20 mouse cellular contexts compared by ENCODE assay signal in genomic region chr1:90505599-90505998, GRCm38 (mm10).
DNase-seq lines count a peak whose midpoint lies in the region; ATAC-seq and TF ChIP-seq lines count a peak whose summit lies in the region.
"Had no signal": no experiment of that assay in that cellular context is flagged by ENCODE, and none has a peak within 500 bp of the region (broad histone marks: within the 10 kb centered on the region; RNA-seq: fewer than 3 reads in every experiment).

No protein-coding gene starts in this region.

- H3K4me3 ChIP-seq in heart, embryonic 10.5 days: no peak overlapping the region
- no peak overlapping the region for H3K4me3 ChIP-seq in liver, postnatal 0 days (ENCODE audit: low read depth, low read length)
- no peak overlapping the region for H3K4me3 ChIP-seq in CH12.LX (replicated peaks in 1 of 3; ENCODE audit: low read depth in 2 of 3, low read length in 2 of 3, poor library complexity in 1 of 3)
- H3K4me3 ChIP-seq: forebrain, embryonic 13.5 days; intestine, embryonic 15.5 days; layer of hippocampus, adult 2 months; left cerebral cortex, adult 2 months; limb, embryonic 10.5 days had no signal

- peak overlapping the region; percentile 31; the same call in 1 of the 2 replicates for H3K27ac ChIP-seq in heart, embryonic 10.5 days
- no peak overlapping the region for H3K27ac ChIP-seq in liver, postnatal 0 days (ENCODE audit: low read depth)
- H3K27ac ChIP-seq in CH12.LX (ENCODE audit: insufficient read depth, low read depth): no peak overlapping the region
- H3K27ac ChIP-seq: forebrain, embryonic 13.5 days; intestine, embryonic 15.5 days; kidney, postnatal 0 days; layer of hippocampus, adult 2 months; left cerebral cortex, adult 2 months; liver, embryonic 14.5 days; stomach, postnatal 0 days had no signal

- no peak for DNase-seq in heart, embryonic 10.5 days (ENCODE audit: low spot score)
- DNase-seq in heart, postnatal 36 days: no peak
- DNase-seq in liver, postnatal 0 days: no peak
- DNase-seq in liver: no peak
- peak; percentile 82 for DNase-seq in CH12.LX (ENCODE audit: extremely low read depth)
- peak; percentile 47 for DNase-seq in thymus, postnatal 14 days
- no peak for DNase-seq in adrenal gland, adult (ENCODE audit: inconsistent age in 2 of 2, low spot score in 1 of 2)
- no peak for DNase-seq in yolk sac, embryonic 10.5 days (ENCODE audit: low spot score)
- DNase-seq: adrenal gland, adult 2 months; cerebellum, postnatal 14 days; embryo, embryonic 11 days; lung, postnatal 10 days had no signal

- no peak for TF ChIP-seq CTCF in liver, postnatal 0 days (IDR thresholded peaks at IDR 0.05; ENCODE audit: low read depth)
- no peak for TF ChIP-seq CTCF in CH12.LX (conservative IDR thresholded peaks at IDR 0.05 in 1 of 2, IDR thresholded peaks at IDR 0.05 in 1 of 2; ENCODE audit: low read depth in 2 of 2, low read length in 2 of 2)

- H3K9me3 ChIP-seq in heart, embryonic 10.5 days: no peaks in the 10 kb centered on the region
- no peaks in the 10 kb centered on the region for H3K9me3 ChIP-seq in liver, postnatal 0 days (ENCODE audit: low read length)
- peaks cover 3% of the 10 kb centered on the region for H3K9me3 ChIP-seq in CH12.LX (replicated peaks; ENCODE audit: low read length)
- H3K9me3 ChIP-seq: forebrain, embryonic 13.5 days; intestine, embryonic 15.5 days; limb, embryonic 10.5 days had no signal

- 70% methylated on average over 3 of the region's 3 CpGs for WGBS in heart, embryonic 10.5 days
- 29% methylated on average over 3 of the region's 3 CpGs for WGBS in liver, postnatal 0 days (ENCODE audit: insufficient replicate concordance)

- H3K79me2 ChIP-seq in CH12.LX (replicated peaks; ENCODE audit: control insufficient read depth, extremely low read depth, insufficient read depth, poor library complexity, severe bottlenecking): no peaks in the 10 kb centered on the region

- in situ Hi-C loops in CH12.LX (cut with MboI; ENCODE audit: low pct_ligation_motif_present, low pct_unique_long_range_greater_than_20kb, low sequenced_read_pairs): no loop called here

- TF ChIP-seq EP300 in liver, postnatal 0 days (IDR thresholded peaks at IDR 0.05; ENCODE audit: low read depth): no peak
- peak; percentile 67 for TF ChIP-seq EP300 in CH12.LX (IDR thresholded peaks at IDR 0.05; ENCODE audit: low read length)

- no peaks in the 10 kb centered on the region for H3K36me3 ChIP-seq in heart, embryonic 10.5 days
- H3K36me3 ChIP-seq in liver, postnatal 0 days (replicated peaks; ENCODE audit: insufficient read depth, low read length): no peaks in the 10 kb centered on the region
- no peaks in the 10 kb centered on the region for H3K36me3 ChIP-seq in CH12.LX (replicated peaks in 1 of 2; ENCODE audit: control insufficient read depth in 1 of 2, insufficient read depth in 1 of 2, low read length in 1 of 2)
- H3K36me3 ChIP-seq: intestine, embryonic 15.5 days; limb, embryonic 10.5 days had no signal

- H3K9ac ChIP-seq in liver, postnatal 0 days (replicated peaks): no peak overlapping the region
- H3K9ac ChIP-seq in CH12.LX (ENCODE audit: insufficient read depth, low read depth): no peak overlapping the region
- H3K9ac ChIP-seq: forebrain, embryonic 13.5 days; intestine, embryonic 15.5 days; liver, embryonic 14.5 days had no signal

- H3K4me1 ChIP-seq in heart, embryonic 10.5 days: peaks cover 46% of the 10 kb centered on the region
- H3K4me1 ChIP-seq in liver, postnatal 0 days (ENCODE audit: insufficient read depth): no peaks in the 10 kb centered on the region
- H3K4me1 ChIP-seq in CH12.LX (ENCODE audit: control insufficient read depth in 1 of 2, insufficient read depth in 2 of 2): peaks cover 2 to 23% of the 10 kb centered on the region in 2 experiments; a peak in 2 of 4 replicates
- H3K4me1 ChIP-seq: intestine, embryonic 15.5 days had no signal

- ATAC-seq in liver, postnatal 0 days: 0 out of 2 replicates have a peak, but pooled peaks have one; percentile 25
- ATAC-seq: forebrain, embryonic 13.5 days; intestine, embryonic 15.5 days had no signal

- no peak for TF ChIP-seq POLR2A in CH12.LX (IDR thresholded peaks at IDR 0.05; ENCODE audit: low read depth, low read length)

- no peaks in the 10 kb centered on the region for H3K27me3 ChIP-seq in heart, embryonic 10.5 days (ENCODE audit: insufficient read depth, poor library complexity, severe bottlenecking)
- H3K27me3 ChIP-seq in liver, postnatal 0 days (ENCODE audit: insufficient read depth, low read length): no peaks in the 10 kb centered on the region
- no peaks in the 10 kb centered on the region for H3K27me3 ChIP-seq in CH12.LX (replicated peaks)
- H3K27me3 ChIP-seq: forebrain, embryonic 13.5 days; intestine, embryonic 15.5 days had no signal

- no peak overlapping the region for H3K4me2 ChIP-seq in liver, postnatal 0 days (ENCODE audit: low read depth, low read length)
- no peak overlapping the region for H3K4me2 ChIP-seq in CH12.LX (ENCODE audit: insufficient read depth, low read depth, poor library complexity, severe bottlenecking)
- H3K4me2 ChIP-seq: forebrain, embryonic 13.5 days; intestine, embryonic 15.5 days had no signal

- dilution Hi-C loops in CH12.LX (cut with MboI; ENCODE audit: extremely low pct_ligation_motif_present, extremely low pct_unique_long_range_greater_than_20kb, low sequenced_read_pairs): no loop called here

- no peak for TF ChIP-seq RAD21 in CH12.LX (IDR thresholded peaks at IDR 0.05; ENCODE audit: low read depth, low read length)

- intact Hi-C loops in heart, postnatal 36 days (cut with DNase I): no loop called here

TF ChIP-seq in CH12.LX, 34 proteins besides CTCF, POLR2A, EP300 and RAD21:
- TF ChIP-seq ETS1 (conservative IDR thresholded peaks at IDR 0.05; ENCODE audit: low read depth, low read length) (peak; percentile 60), GABPA (IDR thresholded peaks at IDR 0.05; ENCODE audit: insufficient replicate concordance, low read depth, low read length) (no peak), JUND (conservative IDR thresholded peaks at IDR 0.05; ENCODE audit: low read depth, low read length) (peak; percentile 35; the same call in 1 of the 2 replicates), BHLHE40 (IDR thresholded peaks at IDR 0.05; ENCODE audit: low read depth, low read length) (0 out of 2 replicates have a peak, but pooled peaks have one; percentile 36)

Comparison
In these comparisons a context has a peak if more than half of its experiments do, and no peak if none do; other contexts are left out.
1. DNase-seq: peak in CH12.LX (single experiment) and thymus, postnatal 14 days (single experiment); none in heart, embryonic 10.5 days (single experiment), heart, postnatal 36 days (0 of 2), liver, postnatal 0 days (single experiment), liver (single experiment), adrenal gland, adult (0 of 2) and yolk sac, embryonic 10.5 days (single experiment).